Mouse (Mus musculus) ES-E14 (cell line): ENCODE measurements at regions not wholly inside any gene's neighbourhood (a gene's known extent, or its start where the extent isn't known, plus 50 kb on each side); places are given as distances from the start of the nearest gene placed in this dataset.

Experiments used
- HCFC1 ChIP-seq: IDR thresholded peaks from 2 replicates; pipeline ENCODE4 v1.6.1; 2012; ENCODE audit warnings: low read length, inconsistent platforms, borderline replicate concordance; ENCODE audit not compliant: insufficient read depth
- MAFK ChIP-seq: IDR thresholded peaks from 2 replicates; pipeline ENCODE4 v1.6.1; 2014; ENCODE audit warnings: mild to moderate bottlenecking, low read depth, low read length, inconsistent platforms; ENCODE audit not compliant: insufficient read depth
- ZNF384 ChIP-seq: IDR thresholded peaks from 2 replicates; pipeline ENCODE4 v1.6.1; 2012; ENCODE audit warnings: low read depth, low read length, inconsistent platforms

GRCm38 (mm10) chr6:82844432-82844831 is 70.2 kb upstream of the Hk2 start:
- no peak for TF ChIP-seq ZNF384
- no peak for TF ChIP-seq MAFK
- TF ChIP-seq HCFC1 = no peak
